Mouse (Mus musculus) thymus, postnatal 25 days (tissue): ENCODE measurements around the gene Alx1.

Source experiments
- DNase-seq: peaks from one replicate; pipeline ENCODE4 v3.0.0; 2022

Alx1 gene

GRCm38 (mm10) chr10:103029730-103030490 lies at the start of gene Alx1:
Gene Alx1 (minus strand): TSS chr10:103030215.
- DNase-seq: no peak

- DNase-seq: no peak
These were observed 19.6 kb upstream of the Alx1 start for GRCm38 (mm10) chr10:103049593-103049992.

GRCm38 (mm10) chr10:103046623-103047022 lies 16.6 kb upstream of the Alx1 start:
- no peak for DNase-seq

- DNase-seq: no peak
These were observed 15.0 kb upstream of the Alx1 start for GRCm38 (mm10) chr10:103045019-103045418.

GRCm38 (mm10) chr10:103035002-103035640 lies 5.1 kb upstream of the Alx1 start:
- DNase-seq: no peak

GRCm38 (mm10) chr10:103030931-103031330 lies 916 bp upstream of the Alx1 start:
- no peak for DNase-seq

- DNase-seq: no peak
These were observed 784 bp downstream of the Alx1 start for GRCm38 (mm10) chr10:103029132-103029729.

GRCm38 (mm10) chr10:103028253-103029131 lies 1.5 kb downstream of the Alx1 start:
- no peak for DNase-seq

- no peak for DNase-seq
These were observed 2.1 kb downstream of the Alx1 start for GRCm38 (mm10) chr10:103027931-103028252.

- DNase-seq: no peak
These were observed 2.6 kb downstream of the Alx1 start for GRCm38 (mm10) chr10:103027226-103027930.

- no peak for DNase-seq
These were observed 3.3 kb downstream of the Alx1 start for GRCm38 (mm10) chr10:103026636-103027225.

- no peak for DNase-seq
These were observed 27.5 kb downstream of the Alx1 start for GRCm38 (mm10) chr10:103002556-103002955.

- no peak for DNase-seq
These were observed 29.1 kb downstream of the Alx1 start for GRCm38 (mm10) chr10:103000902-103001301.

- DNase-seq: no peak
These were observed 30.4 kb downstream of the Alx1 start for GRCm38 (mm10) chr10:102999584-102999983.

- no peak for DNase-seq
These were observed 54.9 kb downstream of the Alx1 start for GRCm38 (mm10) chr10:102975106-102975505.

GRCm38 (mm10) chr10:102959602-102960001 lies 70.4 kb downstream of the Alx1 start:
- no peak for DNase-seq
